Mouse (Mus musculus) kidney, postnatal 10 days (tissue): ENCODE measurements around the gene Dcx.

Experiments used
- DNase-seq: peaks from one replicate; pipeline ENCODE4 v3.0.0; 2021; ENCODE audit warnings: mixed read lengths

Gene Dcx

GRCm38 (mm10) chrX:143932958-143933357 is at the start of gene Dcx:
TSS of gene Dcx (minus strand) at chrX:143933311.
- DNase-seq, result no peak

DNA sequence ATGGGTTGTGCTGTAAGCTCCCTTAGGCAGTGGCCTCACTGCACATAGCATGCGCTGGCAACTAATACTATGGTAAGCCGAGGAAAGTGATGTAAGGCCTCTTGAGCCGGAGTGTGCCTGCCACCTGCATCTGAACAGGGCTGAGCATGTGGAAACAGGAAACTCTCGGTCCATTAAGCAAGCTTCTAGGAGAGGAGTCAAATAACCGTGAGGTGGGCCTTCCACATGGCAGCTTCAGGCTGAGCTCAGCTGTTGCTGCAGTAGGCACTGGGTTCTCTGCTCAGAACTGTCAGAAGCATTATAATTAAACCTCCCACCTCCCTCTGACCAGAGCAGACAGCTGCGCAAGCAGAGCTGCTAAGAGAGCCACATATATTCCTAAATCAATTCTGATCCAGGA is 33.1 kb upstream of the Dcx start:
- no peak for DNase-seq

DNA sequence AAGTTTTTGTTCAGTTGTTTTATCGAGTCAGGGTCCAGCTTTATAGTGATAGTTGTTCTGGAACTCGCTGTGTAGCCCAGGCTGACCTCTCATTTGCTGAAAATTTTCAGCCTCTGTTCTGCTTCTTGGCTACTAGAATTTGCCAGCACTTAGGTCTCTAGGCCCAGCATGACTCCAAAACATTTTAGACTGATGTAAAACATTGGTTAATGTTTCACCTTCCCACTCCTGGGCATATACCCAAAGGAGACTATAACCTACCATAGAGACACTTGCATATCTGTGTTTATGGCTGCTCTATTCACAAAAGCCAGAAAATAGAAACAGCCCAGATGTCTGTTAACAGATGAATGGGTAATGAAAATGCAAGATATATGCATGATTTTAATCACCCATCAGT is 560 bp upstream of the Dcx start:
- DNase-seq, result no peak

DNA sequence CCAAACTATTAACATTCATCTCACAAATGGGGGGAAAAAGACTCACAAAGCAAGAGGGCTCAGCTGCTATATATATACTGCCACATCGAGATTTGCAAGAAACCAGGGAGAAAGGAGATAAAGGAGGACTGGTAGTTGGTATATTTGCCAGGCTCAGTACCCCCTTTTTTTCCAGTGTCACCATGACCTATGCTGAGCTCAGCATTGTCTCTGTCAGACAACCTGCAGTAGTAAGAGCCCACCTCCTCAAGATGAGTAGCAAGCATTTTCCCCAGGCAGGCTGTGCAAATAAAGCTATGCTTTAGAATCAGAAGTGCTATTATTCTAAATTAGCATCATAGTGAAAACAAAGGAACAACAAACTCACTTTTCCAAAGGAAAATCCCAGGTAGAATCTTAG is 581 bp downstream of the Dcx start:
- DNase-seq, result no peak

DNA sequence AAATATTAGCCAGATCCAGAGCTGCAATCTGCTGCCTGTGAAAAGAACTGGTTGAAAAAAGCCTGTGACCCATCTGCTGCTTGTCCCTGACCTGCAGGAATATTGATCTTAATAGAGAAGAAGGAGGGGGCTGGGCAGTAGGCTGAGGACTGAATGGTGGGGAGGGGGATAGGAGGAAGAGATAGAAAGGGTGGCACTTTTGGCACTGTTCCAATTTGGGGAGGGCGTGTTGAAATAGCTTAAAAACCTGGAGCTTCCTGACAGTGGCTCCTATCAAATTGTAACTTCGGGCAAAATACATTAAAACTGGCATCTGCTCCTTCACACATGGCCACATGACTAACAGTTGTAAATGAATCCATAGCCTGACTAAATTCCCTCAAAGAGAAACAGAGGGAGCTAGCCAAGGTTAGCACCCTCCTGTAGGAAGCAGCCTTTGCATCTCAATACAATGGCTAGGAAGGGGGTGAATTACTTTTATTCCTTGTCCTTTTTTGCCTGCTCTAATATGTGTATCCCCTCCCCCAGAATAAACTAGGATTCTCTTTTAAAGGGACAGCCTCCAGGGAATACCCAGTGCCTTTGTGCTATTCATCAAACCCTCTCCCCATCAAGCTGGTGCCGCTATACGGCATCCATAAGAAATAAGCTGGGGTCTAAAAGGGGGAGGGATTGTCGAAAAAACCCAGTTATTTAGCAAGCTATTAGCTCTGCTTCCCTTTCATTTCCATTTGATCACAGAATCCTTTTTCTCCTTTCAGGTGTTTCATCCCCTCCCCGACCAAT is 1.5 kb downstream of the Dcx start:
- DNase-seq, result no peak

DNA sequence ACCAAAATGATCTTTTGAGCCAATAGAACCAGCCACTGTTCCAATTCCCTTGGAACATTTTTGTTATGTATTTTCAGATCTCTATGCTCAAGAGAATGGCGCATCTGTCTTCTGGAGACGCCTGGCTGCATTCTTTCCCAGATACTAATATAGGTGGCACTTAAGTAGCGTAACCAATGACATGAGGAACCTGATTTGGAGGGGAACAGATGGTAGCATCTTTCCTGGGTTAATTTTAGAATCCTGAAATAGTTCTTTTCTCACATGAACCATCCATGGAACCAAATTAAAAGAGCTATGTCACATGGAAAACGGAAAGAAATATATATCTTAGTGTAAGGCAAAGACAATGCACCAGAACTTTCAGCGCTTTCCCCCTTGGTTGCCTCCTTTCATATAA is 11.0 kb downstream of the Dcx start:
- DNase-seq, result no peak

DNA sequence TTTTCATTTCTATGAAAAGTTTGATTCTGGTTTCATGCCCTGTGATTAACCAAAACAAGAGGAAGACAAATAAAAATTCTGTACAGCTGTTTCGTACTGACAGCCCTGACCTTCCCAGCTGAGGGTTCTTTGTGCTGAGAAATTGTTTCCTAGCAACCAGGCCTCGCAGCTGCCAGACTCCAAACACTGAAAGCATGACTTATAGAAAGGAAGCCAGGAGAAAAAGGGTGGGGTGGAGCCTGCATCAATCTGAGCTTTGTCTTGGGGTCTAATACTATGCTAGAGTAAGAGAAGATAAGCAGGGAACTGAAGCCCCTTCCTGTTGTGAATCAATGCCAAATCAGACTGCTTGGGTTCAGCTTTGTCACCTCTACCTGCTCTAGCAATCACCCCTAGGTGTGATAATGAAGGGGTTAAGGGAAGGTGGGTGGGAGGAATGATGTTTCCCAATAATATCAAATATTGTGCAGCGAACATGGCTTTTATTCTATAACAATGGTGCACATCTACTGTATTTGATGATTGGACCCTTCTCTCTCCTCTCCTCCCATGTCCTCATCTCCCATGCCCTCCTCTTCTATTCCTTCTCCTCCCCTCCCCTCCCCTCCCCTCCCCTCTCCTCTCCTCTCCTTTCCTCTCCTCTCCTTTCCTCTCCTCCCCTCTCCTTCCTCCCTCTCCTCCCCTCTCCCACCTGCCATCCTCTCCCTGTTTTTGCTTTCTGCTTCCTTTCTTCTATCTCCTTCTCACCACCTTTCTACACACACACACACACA is 26.2 kb downstream of the Dcx start:
- DNase-seq, result peak; percentile 25

GRCm38 (mm10) chrX:143904689-143905088 is 28.4 kb downstream of the Dcx start:
- peak; percentile 56 for DNase-seq

GRCm38 (mm10) chrX:143902300-143902699 is 30.8 kb downstream of the Dcx start:
- DNase-seq, result no peak

- no peak for DNase-seq
Observed at GRCm38 (mm10) chrX:143897363-143898285, 35.5 kb downstream of the Dcx start.

- DNase-seq, result no peak
Observed at GRCm38 (mm10) chrX:143896936-143897335, 36.2 kb downstream of the Dcx start.

GRCm38 (mm10) chrX:143893180-143893579 is 39.9 kb downstream of the Dcx start:
- DNase-seq, result no peak

GRCm38 (mm10) chrX:143885765-143886164 is 47.3 kb downstream of the Dcx start:
- DNase-seq, result peak; percentile 73

DNA sequence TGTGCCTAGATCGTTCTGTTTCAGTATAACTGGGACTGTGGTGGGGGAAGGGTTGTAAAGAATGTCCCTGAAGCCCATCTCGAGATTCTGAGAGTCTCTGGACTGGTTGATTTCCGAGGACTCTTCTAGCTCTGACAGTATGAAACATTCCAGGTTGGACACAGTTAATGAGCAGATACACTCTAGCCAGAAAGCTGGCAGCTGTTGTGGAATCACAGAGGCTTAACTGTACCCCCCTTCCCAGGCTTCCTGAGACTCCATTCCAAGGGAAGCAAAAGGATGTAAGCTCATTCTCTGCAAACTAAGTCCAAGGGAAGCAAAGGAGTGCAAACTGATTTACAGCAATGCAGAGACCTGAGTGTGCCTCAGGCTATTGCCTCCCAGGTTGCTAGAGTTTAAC is 48.2 kb downstream of the Dcx start:
- DNase-seq, result no peak

DNA sequence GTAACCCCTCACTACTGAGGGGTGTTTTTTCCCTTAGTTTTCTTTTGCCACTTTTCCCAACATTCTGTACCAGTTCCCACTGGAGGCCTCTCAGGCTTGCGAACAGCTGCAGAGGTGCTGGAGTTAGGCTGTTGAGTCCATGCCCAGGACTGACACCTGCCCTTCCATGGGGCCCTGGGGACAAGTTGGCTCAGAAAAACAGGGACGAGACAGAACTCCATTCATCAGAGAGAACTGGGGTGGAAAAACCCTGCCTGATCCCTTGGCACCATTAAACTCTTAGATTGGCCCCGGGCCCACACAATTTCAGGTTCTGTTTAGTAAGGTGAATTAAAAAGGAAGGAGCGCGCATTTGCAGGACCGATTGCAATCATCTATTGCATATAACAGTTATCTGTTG is 48.8 kb downstream of the Dcx start:
- peak; percentile 3 for DNase-seq

DNA sequence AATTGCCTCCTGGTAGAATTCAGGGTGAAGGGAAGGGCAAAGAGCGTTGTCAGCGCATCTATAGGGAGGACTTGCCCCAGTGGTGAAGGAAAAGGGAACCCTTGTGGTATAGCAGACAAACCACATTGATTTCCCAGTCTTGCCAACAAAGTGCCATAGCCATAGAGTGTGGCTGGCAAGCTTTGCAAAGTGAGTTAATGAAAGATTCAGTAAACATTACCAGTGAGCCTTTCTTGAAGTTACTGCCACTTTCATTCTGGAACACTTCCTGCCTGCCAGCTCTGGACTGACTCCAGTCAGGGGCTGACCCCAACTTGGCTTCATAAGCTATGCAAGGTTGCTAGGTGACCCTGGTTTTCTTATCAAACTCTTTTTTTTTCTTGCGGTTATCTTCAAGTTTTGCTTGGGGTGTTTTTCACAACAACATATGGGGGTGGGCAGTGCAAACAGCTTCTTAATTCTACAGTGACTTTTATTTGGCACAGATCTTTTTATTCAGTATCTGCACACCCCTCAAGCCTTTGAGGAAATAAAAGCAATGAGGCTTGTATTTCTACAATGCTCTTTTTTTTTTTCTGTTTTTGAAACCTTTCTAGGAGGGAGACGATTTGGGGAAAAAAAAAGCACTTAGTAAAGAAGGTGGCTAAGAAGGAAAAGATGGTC is 51.2 kb downstream of the Dcx start:
- peak; percentile 3 for DNase-seq

- no peak for DNase-seq
Observed at GRCm38 (mm10) chrX:143879631-143880030, 53.5 kb downstream of the Dcx start.

- DNase-seq, result no peak
Observed at GRCm38 (mm10) chrX:143867129-143867664, 65.9 kb downstream of the Dcx start.

DNA sequence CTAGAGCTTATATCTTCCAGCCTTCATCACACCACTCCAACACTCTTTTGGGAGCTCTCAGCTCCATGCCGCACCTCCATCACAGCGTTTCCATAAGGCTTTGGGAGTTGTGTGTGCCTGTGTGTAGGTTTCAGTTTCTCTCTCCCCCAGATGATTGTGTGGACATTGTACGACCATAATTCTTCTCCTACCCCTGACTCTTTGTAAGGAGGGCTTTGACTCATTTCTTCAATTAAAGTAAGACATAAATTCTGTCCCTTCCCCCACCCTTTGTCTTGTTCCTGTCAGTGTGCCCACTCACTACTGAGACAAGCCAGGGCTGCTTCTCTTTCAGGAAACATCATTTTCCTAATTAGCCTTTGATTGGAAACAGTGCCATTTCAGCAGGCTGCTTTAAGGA is 81.8 kb downstream of the Dcx start:
- DNase-seq, result no peak

- no peak for DNase-seq
Observed at GRCm38 (mm10) chrX:143849969-143850368, 83.1 kb downstream of the Dcx start.

GRCm38 (mm10) chrX:143846637-143847036 is 86.5 kb downstream of the Dcx start:
- DNase-seq, result no peak

DNA sequence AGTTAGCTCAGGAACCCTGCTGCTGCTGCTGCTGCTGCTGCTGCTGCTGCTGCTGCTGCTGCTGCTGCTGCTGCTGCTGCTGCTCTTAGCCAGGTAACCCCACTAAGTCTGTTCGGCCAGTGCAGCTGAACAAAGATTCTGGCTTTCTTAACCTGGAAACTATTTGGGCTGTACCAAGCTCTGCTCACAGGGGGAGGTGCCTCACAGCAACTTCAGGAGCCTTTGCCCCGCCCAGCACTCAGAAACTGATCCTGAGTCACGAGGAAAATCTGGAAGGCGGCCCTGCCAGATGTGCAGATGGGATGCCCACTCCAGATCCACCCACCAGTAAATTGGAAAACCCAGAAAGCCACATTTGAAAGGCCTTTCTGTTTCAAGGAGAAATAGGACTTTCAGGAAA is 105.9 kb downstream of the Dcx start, which contains the start of gene Capn6:
Gene Capn6, minus strand, starts transcription at position 203 of the 400 bp plus-strand sequence.
- peak; percentile 21 for DNase-seq
